Mouse (Mus musculus) forebrain, embryonic 15.5 days (tissue): ENCODE measurements around the gene Cd59a. TPM values are rescaled to one million over a fixed set of nuclear protein-coding genes. Genes with fewer than 3 reads are reported as not detected.

Experiments used
- ATAC-seq: fragments of 200-750 bp; cut with Nextera tagmentation; replicated peaks from 2 replicates; pipeline ENCODE4 v1.8.0; 2017; ENCODE audit warnings: mild to moderate bottlenecking, moderate TSS enrichment, moderate library complexity
- H3K27ac ChIP-seq: fragments of 300-500 bp; sonication (generic); replicated peaks from 2 replicates; pipeline ENCODE4 v1.5.1; 2015; ENCODE audit warnings: mild to moderate bottlenecking, inconsistent platforms
- H3K27me3 ChIP-seq: fragments of 300-500 bp; sonication (generic); 2 replicates; pipeline ENCODE4 v1.6.1; 2015; ENCODE audit warnings: inconsistent platforms
- H3K36me3 ChIP-seq: fragments of 300-500 bp; sonication (generic); 2 replicates; pipeline ENCODE4 v1.6.1; 2015; ENCODE audit warnings: mild to moderate bottlenecking, inconsistent platforms
- H3K4me1 ChIP-seq: fragments of 300-500 bp; sonication (generic); 2 replicates; pipeline ENCODE4 v1.6.1; 2015; ENCODE audit warnings: inconsistent platforms
- H3K4me2 ChIP-seq: fragments of 300-500 bp; sonication (generic); replicated peaks from 2 replicates; pipeline ENCODE4 v1.6.1; 2015; ENCODE audit warnings: mild to moderate bottlenecking, inconsistent platforms
- H3K4me3 ChIP-seq: fragments of 300-500 bp; sonication (generic); 2 replicates; pipeline ENCODE4 v1.5.1; 2015; ENCODE audit warnings: mild to moderate bottlenecking, inconsistent platforms
- H3K9ac ChIP-seq: fragments of 300-500 bp; sonication (generic); replicated peaks from 2 replicates; pipeline ENCODE4 v1.6.1; 2015; ENCODE audit warnings: mild to moderate bottlenecking, inconsistent platforms
- H3K9me3 ChIP-seq: fragments of 300-500 bp; sonication (generic); 2 replicates; pipeline ENCODE4 v1.6.1; 2016; ENCODE audit warnings: inconsistent platforms
- WGBS: fragments of 180-500 bp; shearing (Covaris S2); methylation state at CpG from one replicate; pipeline ENCODE4 v1.1.7; 2015; ENCODE audit warnings: mixed read lengths; 5-methylcytosine and 5-hydroxymethylcytosine counted together
- polyA plus RNA-seq: library from polyadenylated mRNA; unstranded; fragments of >200 nt; fragmentation: Nextera tagmentation; extraction: Ambion mirVana; gene quantifications from 2 replicates; pipeline ENCODE4 v1.2.1, GENCODE M21; 2015

Gene Cd59a
- polyA plus RNA-seq, 1 experiment from 2014 or later = 5.6 TPM

DNA sequence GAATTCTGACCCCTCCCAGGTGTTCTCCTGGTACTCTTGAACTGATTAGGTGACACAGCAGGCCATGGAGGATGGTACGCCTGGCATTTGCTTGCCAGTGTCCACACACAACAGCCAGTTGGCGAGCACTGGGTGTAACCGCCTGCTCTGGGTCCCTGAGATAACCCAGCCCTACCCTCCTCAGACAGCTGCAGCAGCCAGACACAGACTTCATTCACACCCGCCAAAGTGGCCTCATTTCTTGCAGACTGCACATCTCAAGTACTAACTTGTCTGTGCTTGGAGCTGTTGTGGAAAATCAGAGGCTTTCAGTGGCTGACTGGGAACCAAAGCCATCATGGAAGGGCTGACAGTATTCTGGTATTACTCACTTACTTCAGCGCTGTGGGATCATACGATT lies 34.6 kb downstream of the Cd59a start:
- Histone ChIP-seq H3K4me2 (no peak overlapping the region), H3K4me1 (no peaks in the 10 kb centered on the region), H3K36me3 (no peaks in the 10 kb centered on the region), H3K9ac (no peak overlapping the region), H3K27me3 (no peaks in the 10 kb centered on the region), H3K4me3 (no peak overlapping the region), H3K27ac (no peak overlapping the region), H3K9me3 (no peaks in the 10 kb centered on the region)
- WGBS = 82% methylated on average over 6 of the region's 6 CpGs
- no peak for ATAC-seq

GRCm38 (mm10) chr2:104130969-104131368 lies 35.4 kb downstream of the Cd59a start:
- no peaks in the 10 kb centered on the region for H3K36me3 ChIP-seq
- WGBS = 60% methylated on average over 3 of the region's 3 CpGs
- H3K27ac ChIP-seq = no peak overlapping the region
- H3K9ac ChIP-seq = no peak overlapping the region
- no peak for ATAC-seq
- no peaks in the 10 kb centered on the region for H3K27me3 ChIP-seq
- H3K4me3 ChIP-seq = no peak overlapping the region
- H3K4me1 ChIP-seq = no peaks in the 10 kb centered on the region
- H3K9me3 ChIP-seq = no peaks in the 10 kb centered on the region
- no peak overlapping the region for H3K4me2 ChIP-seq

DNA sequence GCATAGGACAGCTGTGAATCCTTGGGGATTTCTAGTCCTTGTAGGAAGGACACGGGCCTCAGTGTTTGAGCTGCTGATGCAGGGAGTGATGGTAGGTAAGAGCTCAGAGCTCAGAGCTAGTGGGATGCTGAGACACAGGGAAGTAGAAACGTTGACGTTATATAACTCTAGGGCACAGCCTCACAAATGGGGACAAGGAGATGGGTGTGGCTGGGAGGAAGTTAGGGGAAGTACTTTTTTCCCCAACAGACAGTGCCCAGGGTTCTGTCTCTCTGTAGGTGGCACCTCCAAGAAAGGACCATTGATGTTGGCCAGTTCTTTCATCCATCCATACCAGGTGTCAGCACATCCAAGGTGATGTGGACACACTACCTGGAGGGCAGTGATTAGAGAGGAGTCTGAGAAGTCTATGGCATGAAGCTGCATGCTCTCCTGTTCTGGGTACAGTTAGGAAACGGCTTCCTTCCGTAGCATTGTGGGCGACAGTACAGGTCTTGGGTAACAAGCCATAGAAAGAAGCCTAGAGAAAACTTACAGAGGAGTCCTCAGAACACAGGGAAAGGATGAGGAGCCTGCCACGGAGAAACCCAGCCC lies 36.8 kb downstream of the Cd59a start:
- no peaks in the 10 kb centered on the region for H3K27me3 ChIP-seq
- H3K4me3 ChIP-seq = no peak overlapping the region
- H3K4me2 ChIP-seq = no peak overlapping the region
- 77% methylated on average over 7 of the region's 7 CpGs for WGBS
- H3K27ac ChIP-seq = no peak overlapping the region
- H3K36me3 ChIP-seq = no peaks in the 10 kb centered on the region
- no peak for ATAC-seq
- no peak overlapping the region for H3K9ac ChIP-seq
- no peaks in the 10 kb centered on the region for H3K9me3 ChIP-seq
- no peaks in the 10 kb centered on the region for H3K4me1 ChIP-seq

- Histone ChIP-seq H3K9me3 (no peaks in the 10 kb centered on the region), H3K9ac (no peak overlapping the region), H3K27me3 (no peaks in the 10 kb centered on the region), H3K27ac (no peak overlapping the region), H3K4me2 (no peak overlapping the region), H3K4me1 (no peaks in the 10 kb centered on the region), H3K36me3 (no peaks in the 10 kb centered on the region), H3K4me3 (no peak overlapping the region)
- ATAC-seq = no peak
- 52% methylated on average over 12 of the region's 12 CpGs for WGBS
These were observed 37.6 kb downstream of the Cd59a start for GRCm38 (mm10) chr2:104133042-104133810.

DNA sequence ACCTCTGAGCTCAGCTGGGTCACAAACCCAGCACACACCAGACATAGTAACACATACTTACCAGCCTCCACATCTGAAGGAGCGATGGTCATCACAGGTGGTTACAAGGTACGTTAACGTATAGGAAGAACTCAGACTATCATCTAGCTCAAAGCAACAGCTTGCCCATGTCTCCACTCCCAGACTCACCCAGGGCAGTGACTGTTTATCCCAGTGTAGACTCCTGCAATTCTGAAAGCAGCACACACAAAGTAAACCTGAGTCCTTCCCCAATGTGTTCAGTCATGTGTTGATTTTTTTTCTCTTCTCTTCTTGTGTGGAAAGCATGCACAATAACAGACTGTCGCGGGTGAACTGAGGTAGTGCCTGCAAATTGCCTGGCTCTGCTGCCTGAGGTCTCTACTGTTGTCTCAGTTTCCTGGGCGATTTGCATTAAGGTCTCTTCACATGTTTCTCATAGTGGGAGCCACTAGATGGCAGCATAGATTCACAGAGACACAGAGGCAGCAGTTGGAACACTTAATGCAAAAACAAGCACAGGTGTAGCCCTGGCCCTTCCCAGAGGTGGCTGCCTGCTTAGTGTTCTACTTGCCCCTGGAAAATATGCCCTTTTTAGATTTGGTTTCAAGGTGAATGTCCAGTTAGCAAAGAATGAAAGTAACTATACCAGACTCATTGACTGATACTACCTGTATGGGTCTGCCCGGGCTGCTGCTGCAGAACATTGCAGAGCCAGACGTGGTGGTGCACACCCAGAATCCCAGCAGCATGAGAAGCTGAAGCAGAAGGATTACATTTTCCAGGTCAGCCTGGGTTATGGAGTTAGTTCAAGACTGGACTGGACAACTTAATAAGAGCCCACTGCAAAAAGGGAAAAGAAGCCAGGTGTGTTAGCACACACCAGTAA lies 38.8 kb downstream of the Cd59a start:
- Histone ChIP-seq H3K9me3 (no peaks in the 10 kb centered on the region), H3K27ac (no peak overlapping the region), H3K4me2 (no peak overlapping the region), H3K4me1 (no peaks in the 10 kb centered on the region), H3K36me3 (no peaks in the 10 kb centered on the region), H3K4me3 (no peak overlapping the region), H3K27me3 (no peaks in the 10 kb centered on the region), H3K9ac (no peak overlapping the region)
- peak; percentile 74 for ATAC-seq
- WGBS = 50% methylated on average over 8 of the region's 8 CpGs

DNA sequence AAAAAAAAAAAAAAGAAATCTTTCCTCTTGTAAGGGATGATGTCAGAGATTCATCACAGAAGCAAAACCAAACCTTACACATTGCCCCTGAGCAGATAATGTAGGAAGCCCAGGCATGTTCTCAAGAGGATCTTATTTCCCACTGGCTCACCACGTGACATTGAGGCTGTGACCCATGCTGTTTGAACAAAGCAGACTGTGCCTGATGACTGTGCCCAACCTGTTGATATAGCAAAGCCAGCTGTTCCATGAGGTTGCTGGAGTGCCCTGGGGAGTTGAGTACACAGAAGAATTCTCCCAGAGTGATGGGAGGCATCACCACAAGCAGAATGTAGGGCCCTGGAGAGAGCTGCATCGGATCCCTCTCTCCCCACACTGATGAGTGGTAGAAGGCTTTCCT lies 40.3 kb downstream of the Cd59a start:
- Histone ChIP-seq H3K4me2 (no peak overlapping the region), H3K9me3 (no peaks in the 10 kb centered on the region), H3K27ac (no peak overlapping the region), H3K9ac (no peak overlapping the region), H3K4me1 (no peaks in the 10 kb centered on the region), H3K27me3 (no peaks in the 10 kb centered on the region), H3K4me3 (no peak overlapping the region), H3K36me3 (no peaks in the 10 kb centered on the region)
- 78% methylated on average over 2 of the region's 2 CpGs for WGBS
- no peak for ATAC-seq

GRCm38 (mm10) chr2:104142140-104142539 lies 46.5 kb downstream of the Cd59a start:
- H3K27ac ChIP-seq = no peak overlapping the region
- no peaks in the 10 kb centered on the region for H3K36me3 ChIP-seq
- H3K4me3 ChIP-seq = no peak overlapping the region
- H3K9me3 ChIP-seq = no peaks in the 10 kb centered on the region
- no peaks in the 10 kb centered on the region for H3K4me1 ChIP-seq
- no peak overlapping the region for H3K9ac ChIP-seq
- H3K27me3 ChIP-seq = no peaks in the 10 kb centered on the region
- whole genome bisulfite sequencing = 93% methylated on average over 8 of the region's 8 CpGs
- ATAC-seq = no peak
- no peak overlapping the region for H3K4me2 ChIP-seq

DNA sequence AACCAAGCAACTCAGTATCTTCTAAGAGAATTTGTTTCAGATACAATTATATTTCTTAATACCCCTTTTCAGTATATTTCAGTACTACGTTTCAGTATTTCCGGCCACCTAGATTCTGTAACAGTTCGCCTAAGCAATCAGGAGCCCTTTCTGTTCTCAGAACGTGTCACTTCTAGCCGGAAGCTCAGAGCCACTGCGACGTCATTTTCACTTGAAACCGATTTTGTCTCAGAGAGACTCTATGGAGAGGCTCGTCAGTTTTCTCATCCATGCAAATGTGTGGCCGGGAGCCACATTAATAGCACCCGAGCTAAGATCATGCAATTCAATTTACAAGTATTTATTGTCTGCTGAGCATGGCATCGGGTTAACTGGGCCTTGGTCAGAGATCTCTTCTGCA lies 48.4 kb downstream of the Cd59a start:
- no peak for ATAC-seq
- WGBS = 77% methylated on average over 12 of the region's 12 CpGs
- Histone ChIP-seq H3K4me1 (no peaks in the 10 kb centered on the region), H3K27me3 (no peaks in the 10 kb centered on the region), H3K4me3 (no peak overlapping the region), H3K9me3 (no peaks in the 10 kb centered on the region), H3K9ac (no peak overlapping the region), H3K36me3 (peaks cover 8% of the 10 kb centered on the region; the same call in 1 of the 2 replicates), H3K27ac (no peak overlapping the region), H3K4me2 (no peak overlapping the region)

DNA sequence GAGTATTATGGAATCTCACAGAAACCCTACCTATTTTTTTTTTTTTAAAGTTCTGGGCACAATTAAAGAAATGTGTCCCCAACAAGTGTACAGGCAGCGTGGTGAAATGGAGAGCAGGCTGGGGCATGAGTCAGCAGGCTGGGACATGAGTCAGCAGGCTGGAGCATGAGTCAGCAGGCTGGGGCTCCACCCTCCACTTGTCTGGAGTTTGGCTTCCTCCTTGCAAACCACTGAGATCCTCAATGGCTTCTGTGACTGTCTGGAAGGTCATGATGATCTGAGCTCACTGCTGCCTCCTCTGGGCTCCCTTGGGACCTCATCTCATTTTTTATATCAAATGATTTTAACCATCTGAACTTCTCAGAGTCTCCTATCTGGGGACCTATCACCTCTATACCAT lies 50.4 kb downstream of the Cd59a start:
- no peaks in the 10 kb centered on the region for H3K27me3 ChIP-seq
- H3K36me3 ChIP-seq = peaks cover 11% of the 10 kb centered on the region; the same call in 1 of the 2 replicates
- H3K4me3 ChIP-seq = no peak overlapping the region
- no peak for ATAC-seq
- H3K4me1 ChIP-seq = no peaks in the 10 kb centered on the region
- no peak overlapping the region for H3K9ac ChIP-seq
- 81% methylated on average over 1 of the region's 1 CpGs for WGBS
- H3K27ac ChIP-seq = no peak overlapping the region
- no peak overlapping the region for H3K4me2 ChIP-seq
- H3K9me3 ChIP-seq = no peaks in the 10 kb centered on the region

DNA sequence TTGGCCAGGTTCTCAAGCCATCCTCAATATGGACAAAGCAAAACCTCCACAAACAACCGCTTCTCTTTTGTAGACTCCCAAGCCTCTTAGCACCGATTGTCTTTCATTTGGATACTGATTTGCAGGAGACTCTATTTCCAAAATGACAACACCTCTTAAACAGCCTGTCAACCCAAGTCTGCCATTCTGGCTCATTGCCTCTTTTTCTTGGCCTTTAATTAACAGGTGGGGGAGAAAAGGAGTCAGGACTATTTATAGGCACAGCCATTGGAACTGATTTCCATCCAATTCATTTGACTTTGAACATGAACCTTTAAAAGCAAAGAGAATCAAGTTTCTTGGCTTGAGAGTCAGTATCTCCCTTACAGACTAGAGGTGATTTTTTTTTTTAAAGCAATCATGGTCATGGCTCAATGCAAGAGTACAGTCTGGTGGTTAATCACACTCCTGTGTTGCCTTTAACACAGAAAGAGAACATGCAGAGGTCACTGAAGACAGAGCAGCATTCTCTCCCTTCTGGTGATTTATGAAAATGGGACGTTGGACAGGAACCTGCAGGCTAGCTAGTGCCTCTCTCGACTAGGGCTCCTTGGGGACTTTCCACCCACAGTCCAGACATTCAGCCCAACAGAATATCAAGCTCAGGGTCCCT lies 52.4 kb downstream of the Cd59a start:
- Histone ChIP-seq H3K9ac (no peak overlapping the region), H3K4me3 (no peak overlapping the region), H3K27me3 (no peaks in the 10 kb centered on the region), H3K36me3 (peaks cover 27% of the 10 kb centered on the region), H3K4me2 (no peak overlapping the region), H3K27ac (no peak overlapping the region), H3K9me3 (no peaks in the 10 kb centered on the region), H3K4me1 (no peaks in the 10 kb centered on the region)
- no peak for ATAC-seq
- 67% methylated on average over 4 of the region's 4 CpGs for WGBS

DNA sequence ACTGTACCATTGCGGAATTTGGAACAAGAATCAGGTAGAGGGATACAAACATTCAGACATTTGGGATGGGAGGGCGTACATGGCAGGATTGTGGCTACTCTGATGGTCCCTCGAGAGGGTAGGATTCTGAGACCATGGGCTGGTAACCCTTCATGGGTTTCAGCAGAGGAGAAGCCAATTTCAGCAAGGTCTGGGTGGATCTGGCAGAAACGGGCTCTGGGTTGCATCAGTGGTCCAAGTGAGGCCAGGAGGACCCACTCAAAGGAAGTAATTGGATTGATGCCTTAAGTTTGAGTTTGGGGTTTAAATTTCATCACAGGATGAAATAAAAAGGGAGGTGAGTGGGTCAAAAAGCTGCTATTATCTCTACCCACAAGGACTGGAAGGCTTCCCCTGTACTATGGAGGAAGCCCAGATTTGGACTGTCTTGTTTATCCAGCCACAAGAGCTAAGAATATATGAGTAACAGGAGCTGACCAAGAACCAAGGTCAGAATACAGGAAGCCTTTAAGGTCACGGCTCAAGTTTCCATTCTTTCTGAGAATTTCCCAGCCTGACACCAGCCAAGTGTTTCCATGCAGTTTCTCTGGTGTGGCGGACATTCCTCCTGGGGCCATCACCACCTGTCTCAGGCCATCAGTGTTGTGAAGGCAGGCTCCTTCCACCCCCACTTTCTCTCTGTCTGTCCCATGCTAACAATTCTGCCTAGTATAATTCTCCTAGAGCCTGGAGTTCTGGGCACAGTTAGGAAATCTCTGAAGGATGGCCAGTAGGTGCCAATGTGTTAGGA lies 55.2 kb downstream of the Cd59a start:
- Histone ChIP-seq H3K27me3 (no peaks in the 10 kb centered on the region), H3K4me2 (no peak overlapping the region), H3K27ac (no peak overlapping the region), H3K9me3 (no peaks in the 10 kb centered on the region), H3K4me1 (no peaks in the 10 kb centered on the region), H3K4me3 (no peak overlapping the region), H3K9ac (no peak overlapping the region), H3K36me3 (peaks cover 27% of the 10 kb centered on the region)
- no peak for ATAC-seq
- 91% methylated on average over 6 of the region's 6 CpGs for WGBS
